Mouse (Mus musculus): ENCODE data around the gene Hspb9. TPM values are rescaled to one million over a fixed set of nuclear protein-coding genes. Genes with fewer than 3 reads are reported as not detected.

Gene Hspb9
- total and polyA plus RNA-seq, 2 experiments from 2014 or later: not detected

DNA sequence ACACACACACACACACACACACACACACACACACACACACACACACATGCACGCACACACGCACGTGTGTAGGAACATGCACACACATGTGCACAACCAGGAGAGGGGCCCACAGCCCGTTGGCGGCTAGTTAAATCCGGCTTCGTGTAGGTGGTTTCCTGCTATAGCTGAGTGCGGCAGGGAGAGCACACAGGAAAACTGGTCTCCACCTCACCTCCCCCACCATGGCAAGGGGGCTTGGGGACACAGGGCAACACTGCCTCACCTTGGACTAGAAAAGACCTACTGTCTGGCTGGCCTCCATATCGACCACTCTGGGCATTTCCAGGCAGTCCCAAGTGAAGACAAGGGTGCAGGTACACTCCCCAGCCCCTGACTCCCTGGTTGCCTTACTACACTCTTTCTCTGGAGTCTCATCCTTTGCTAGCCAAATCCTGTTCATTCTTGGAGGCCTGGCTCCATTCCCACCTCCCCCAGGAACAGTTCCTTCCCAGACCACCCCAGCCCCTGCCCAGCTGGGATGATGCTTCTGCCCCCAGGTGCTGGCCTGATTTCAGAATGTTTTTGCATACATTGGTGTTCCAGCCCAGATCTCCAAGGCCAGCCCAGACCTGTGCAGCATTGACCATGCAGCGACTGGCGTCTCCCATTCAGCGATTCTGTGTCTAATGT lies 40.5 kb downstream of the Hspb9 start:
- WGBS: 85% methylated on average over 11 of the region's 12 CpGs
- Histone ChIP-seq H3K4me3 (ENCODE audit: low read depth, low read length) (no peak overlapping the region), H3K4me1 (ENCODE audit: insufficient read depth, low read length) (no peaks in the 10 kb centered on the region), H3K9ac (replicated peaks; ENCODE audit: low read length, poor library complexity, severe bottlenecking) (no peak overlapping the region), H3K27me3 (ENCODE audit: insufficient read depth, low read length) (no peaks in the 10 kb centered on the region), H3K4me2 (ENCODE audit: low read depth, low read length, poor library complexity, severe bottlenecking) (no peak overlapping the region), H3K27ac (ENCODE audit: low read depth, low read length) (no peak overlapping the region), H3K9me3 (ENCODE audit: low read length) (no peaks in the 10 kb centered on the region), H3K36me3 (ENCODE audit: insufficient read depth, low read length) (peaks cover 32% of the 10 kb centered on the region)
- DNase-seq (ENCODE audit: low spot score) (no peak), ATAC-seq (ENCODE audit: low FRiP score) (no peak)
- TF ChIP-seq CTCF (IDR thresholded peaks at IDR 0.05): no peak

- no peaks in the 10 kb centered on the region for H3K4me1 ChIP-seq (ENCODE audit: insufficient read depth, low read length)
- no peaks in the 10 kb centered on the region for H3K9me3 ChIP-seq (ENCODE audit: low read length)
- no peak overlapping the region for H3K9ac ChIP-seq (replicated peaks; ENCODE audit: low read length, poor library complexity, severe bottlenecking)
- ATAC-seq (ENCODE audit: low FRiP score) (no peak), DNase-seq (ENCODE audit: low spot score) (no peak)
- no peak for TF ChIP-seq CTCF (IDR thresholded peaks at IDR 0.05)
- H3K27ac ChIP-seq (ENCODE audit: low read depth, low read length): no peak overlapping the region
- 90% methylated on average over 3 of the region's 3 CpGs for WGBS
- H3K27me3 ChIP-seq (ENCODE audit: insufficient read depth, low read length): no peaks in the 10 kb centered on the region
- no peak overlapping the region for H3K4me3 ChIP-seq (ENCODE audit: low read depth, low read length)
- H3K36me3 ChIP-seq (ENCODE audit: insufficient read depth, low read length): peaks cover 27% of the 10 kb centered on the region
- no peak overlapping the region for H3K4me2 ChIP-seq (ENCODE audit: low read depth, low read length, poor library complexity, severe bottlenecking)
Observed at GRCm38 (mm10) chr11:100754693-100755057, 41.0 kb downstream of the Hspb9 start.

DNA sequence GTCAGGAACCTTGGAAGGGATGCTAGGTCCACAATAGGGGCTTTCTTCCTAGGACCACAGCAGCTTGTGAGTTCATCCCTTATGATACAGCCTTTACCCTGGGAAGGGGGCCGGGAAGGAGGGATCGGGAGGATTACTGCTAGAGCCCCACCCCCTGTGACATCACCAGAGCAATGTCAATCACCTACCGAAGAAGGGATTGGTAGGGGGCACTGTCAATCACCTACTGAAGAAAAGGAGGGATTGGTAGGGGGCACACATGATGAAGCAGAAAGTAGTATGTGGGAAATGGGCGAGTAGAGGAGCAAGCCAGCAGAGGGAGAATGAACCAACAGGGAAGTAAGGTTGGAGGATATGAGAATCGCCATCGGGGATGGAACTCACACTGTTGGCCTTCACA lies 42.8 kb downstream of the Hspb9 start:
- no peak overlapping the region for H3K4me3 ChIP-seq (ENCODE audit: low read depth, low read length)
- WGBS: 64% methylated on average over 6 of the region's 6 CpGs
- ATAC-seq (ENCODE audit: low FRiP score) (no peak), DNase-seq (ENCODE audit: low spot score) (no peak)
- no peak for TF ChIP-seq CTCF (IDR thresholded peaks at IDR 0.05)
- H3K36me3 ChIP-seq (ENCODE audit: insufficient read depth, low read length): peaks cover 21% of the 10 kb centered on the region
- H3K9me3 ChIP-seq (ENCODE audit: low read length): no peaks in the 10 kb centered on the region
- no peak overlapping the region for H3K9ac ChIP-seq (replicated peaks; ENCODE audit: low read length, poor library complexity, severe bottlenecking)
- H3K27me3 ChIP-seq (ENCODE audit: insufficient read depth, low read length): no peaks in the 10 kb centered on the region
- no peak overlapping the region for H3K4me2 ChIP-seq (ENCODE audit: low read depth, low read length, poor library complexity, severe bottlenecking)
- H3K4me1 ChIP-seq (ENCODE audit: insufficient read depth, low read length): 0 out of 2 replicates have a peak, but pooled peaks cover 7% of the 10 kb centered on the region
- no peak overlapping the region for H3K27ac ChIP-seq (ENCODE audit: low read depth, low read length)

DNA sequence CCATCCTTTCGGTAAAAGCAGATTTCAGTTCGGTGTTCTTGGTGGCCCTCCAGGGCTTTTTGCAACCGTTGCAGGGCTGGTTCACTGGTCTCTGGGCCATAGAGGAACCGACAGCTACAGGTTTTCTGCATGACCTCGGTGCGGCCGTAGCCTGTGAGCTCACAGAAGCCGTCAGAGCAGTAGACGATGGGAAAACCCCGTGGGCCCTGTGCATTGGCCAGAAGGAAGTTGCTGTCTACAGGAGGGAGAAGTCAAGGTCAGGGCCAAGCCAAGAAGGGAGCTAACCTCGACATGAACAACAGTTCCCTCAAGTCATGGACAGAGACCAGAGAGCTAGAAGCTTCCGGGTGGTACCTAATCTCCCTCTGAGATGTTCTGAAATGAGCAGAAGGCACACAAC lies 43.9 kb downstream of the Hspb9 start:
- Histone ChIP-seq H3K4me2 (ENCODE audit: low read depth, low read length, poor library complexity, severe bottlenecking) (peak overlapping the region; percentile 73; the same call in 1 of the 2 replicates), H3K27ac (ENCODE audit: low read depth, low read length) (no peak overlapping the region), H3K9ac (replicated peaks; ENCODE audit: low read length, poor library complexity, severe bottlenecking) (no peak overlapping the region), H3K4me1 (ENCODE audit: insufficient read depth, low read length) (0 out of 2 replicates have a peak, but pooled peaks cover 7% of the 10 kb centered on the region), H3K9me3 (ENCODE audit: low read length) (no peaks in the 10 kb centered on the region), H3K36me3 (ENCODE audit: insufficient read depth, low read length) (peaks cover 21% of the 10 kb centered on the region), H3K4me3 (ENCODE audit: low read depth, low read length) (peak overlapping the region; percentile 65; the same call in 1 of the 2 replicates), H3K27me3 (ENCODE audit: insufficient read depth, low read length) (no peaks in the 10 kb centered on the region)
- DNase-seq (ENCODE audit: low spot score) (no peak), ATAC-seq (ENCODE audit: low FRiP score) (no peak)
- 91% methylated on average over 12 of the region's 12 CpGs for WGBS
- no peak for TF ChIP-seq CTCF (IDR thresholded peaks at IDR 0.05)

GRCm38 (mm10) chr11:100758707-100759610 lies 45.3 kb downstream of the Hspb9 start:
- peak overlapping the region; percentile 69 for H3K27ac ChIP-seq (ENCODE audit: low read depth, low read length)
- peak overlapping the region; percentile 73 for H3K4me2 ChIP-seq (ENCODE audit: low read depth, low read length, poor library complexity, severe bottlenecking)
- peaks cover 21% of the 10 kb centered on the region for H3K36me3 ChIP-seq (ENCODE audit: insufficient read depth, low read length)
- no peaks in the 10 kb centered on the region for H3K9me3 ChIP-seq (ENCODE audit: low read length)
- peak overlapping the region; percentile 74 for H3K9ac ChIP-seq (replicated peaks; ENCODE audit: low read length, poor library complexity, severe bottlenecking)
- WGBS: under 1% methylated on average over 26 of the region's 35 CpGs
- H3K4me1 ChIP-seq (ENCODE audit: insufficient read depth, low read length): 0 out of 2 replicates have a peak, but pooled peaks cover 7% of the 10 kb centered on the region
- DNase-seq (ENCODE audit: low spot score) (peak; percentile 18), ATAC-seq (ENCODE audit: low FRiP score) (peak; percentile 63; the same call in 1 of the 2 replicates)
- H3K27me3 ChIP-seq (ENCODE audit: insufficient read depth, low read length): no peaks in the 10 kb centered on the region
- no peak for TF ChIP-seq CTCF (IDR thresholded peaks at IDR 0.05)
- H3K4me3 ChIP-seq (ENCODE audit: low read depth, low read length): peak overlapping the region; percentile 65

Measured in midbrain, postnatal 0 days (tissue).